Mouse (Mus musculus) kidney, postnatal 4 days (tissue): ENCODE data around the gene H2-DMb1.

Experiments
- DNase-seq, 2 experiments: peaks; one replicate each; pipeline ENCODE4 v3.0.0; 2021; ENCODE audit warnings: mixed read lengths in 2 of 2

The H2-DMb1 gene

DNA sequence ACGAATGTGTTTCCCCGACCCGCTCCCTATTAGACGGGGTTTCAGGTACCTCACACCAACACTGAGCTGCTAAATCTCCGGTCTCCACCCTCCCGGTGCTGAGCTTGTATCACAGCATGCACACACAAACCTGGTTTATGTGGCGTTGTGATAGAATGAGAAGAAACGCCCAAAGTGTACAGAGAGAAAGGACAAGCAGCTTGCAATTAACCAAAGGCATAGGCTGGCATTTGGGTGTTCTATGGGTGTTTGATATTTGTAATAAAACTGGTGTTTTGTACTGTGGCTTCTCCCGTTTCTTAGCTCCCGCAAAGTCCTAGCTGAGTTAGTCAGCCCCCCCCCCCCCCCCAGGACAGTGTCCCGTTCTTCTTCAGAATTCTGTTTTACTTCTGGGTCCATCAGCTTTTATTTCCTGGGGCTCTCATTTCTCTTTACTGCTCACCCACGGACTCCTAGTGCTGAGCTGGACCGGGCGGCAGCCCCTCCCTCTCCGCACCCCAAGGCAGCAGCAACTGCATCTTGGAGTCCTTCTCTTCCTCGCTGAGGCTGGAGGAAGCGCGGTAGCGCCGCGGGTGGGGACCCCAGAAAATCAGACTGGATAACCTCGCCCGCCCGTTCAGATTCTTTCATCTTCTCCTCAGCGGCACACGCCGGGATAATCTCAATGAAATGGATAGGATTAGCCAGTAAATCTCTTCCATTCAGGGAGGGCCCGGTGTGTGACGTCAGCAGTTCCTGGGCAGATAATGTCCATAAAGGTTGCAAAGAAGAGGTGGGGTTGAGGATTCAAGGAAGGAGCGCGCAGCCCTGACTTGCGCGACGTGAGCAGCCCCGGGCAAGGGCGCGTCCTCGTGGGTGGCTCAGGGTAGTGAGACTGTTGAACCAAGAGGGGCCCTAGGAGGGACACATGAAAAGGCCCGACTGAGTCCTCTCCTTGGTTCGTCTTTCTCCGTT is 44.3 kb downstream of the H2-DMb1 start, which contains the start of gene Psmb8:
TSS of gene Psmb8 (plus strand) at position 781 of the 954 bp plus-strand sequence.
- DNase-seq, result peak; percentile 94 to 95

- DNase-seq, result peak; percentile 65 to 74
Measured at GRCm38 (mm10) chr17:34197904-34198520, 45.1 kb downstream of the H2-DMb1 start.

DNA sequence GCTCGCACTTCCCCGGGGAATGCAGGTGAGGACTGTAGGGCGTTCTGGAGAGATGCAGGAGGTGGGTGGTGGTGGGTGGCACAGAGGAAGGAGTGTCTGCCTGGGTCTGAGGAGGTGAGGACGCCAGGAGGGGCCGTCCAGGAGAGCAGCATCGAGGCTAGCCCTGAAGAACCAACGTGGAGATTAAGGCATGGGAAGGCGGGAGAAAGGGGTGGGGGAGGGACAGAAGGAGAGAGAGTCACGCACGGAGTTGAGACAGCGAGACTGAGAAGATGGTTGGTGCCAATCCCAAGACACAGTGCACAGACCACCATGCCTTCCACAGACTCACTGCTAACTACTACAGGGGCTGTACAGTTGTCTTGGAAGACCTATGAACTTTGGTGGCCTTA is 45.6 kb downstream of the H2-DMb1 start:
- DNase-seq, result no peak

DNA sequence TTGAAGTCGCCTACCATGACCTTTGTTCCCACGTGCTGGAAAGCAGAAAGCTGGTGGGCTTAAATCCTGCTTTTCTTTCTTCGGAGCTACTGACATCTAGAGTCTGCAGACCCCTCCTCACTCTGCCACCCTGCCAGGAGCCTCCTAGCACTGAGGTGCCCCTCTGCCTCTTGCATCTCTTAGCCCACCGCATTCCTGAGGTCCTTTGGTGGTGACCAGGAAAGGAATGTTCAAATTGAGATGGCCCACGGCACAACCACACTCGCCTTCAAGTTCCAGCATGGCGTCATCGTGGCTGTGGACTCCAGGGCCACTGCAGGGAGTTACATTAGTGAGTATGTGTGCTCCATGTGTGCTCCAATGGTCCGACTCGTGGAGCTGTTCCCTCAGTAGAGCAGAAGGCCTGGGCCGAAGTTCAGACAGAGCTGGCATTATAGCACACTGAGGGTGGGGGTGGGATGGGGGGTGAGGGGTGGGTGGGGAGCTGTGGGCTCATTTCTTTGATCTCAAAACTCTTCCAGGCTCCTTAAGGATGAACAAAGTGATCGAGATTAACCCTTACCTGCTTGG is 46.3 kb downstream of the H2-DMb1 start:
- no peak for DNase-seq

- no peak for DNase-seq
Measured at GRCm38 (mm10) chr17:34200047-34200446, 47.2 kb downstream of the H2-DMb1 start.

DNA sequence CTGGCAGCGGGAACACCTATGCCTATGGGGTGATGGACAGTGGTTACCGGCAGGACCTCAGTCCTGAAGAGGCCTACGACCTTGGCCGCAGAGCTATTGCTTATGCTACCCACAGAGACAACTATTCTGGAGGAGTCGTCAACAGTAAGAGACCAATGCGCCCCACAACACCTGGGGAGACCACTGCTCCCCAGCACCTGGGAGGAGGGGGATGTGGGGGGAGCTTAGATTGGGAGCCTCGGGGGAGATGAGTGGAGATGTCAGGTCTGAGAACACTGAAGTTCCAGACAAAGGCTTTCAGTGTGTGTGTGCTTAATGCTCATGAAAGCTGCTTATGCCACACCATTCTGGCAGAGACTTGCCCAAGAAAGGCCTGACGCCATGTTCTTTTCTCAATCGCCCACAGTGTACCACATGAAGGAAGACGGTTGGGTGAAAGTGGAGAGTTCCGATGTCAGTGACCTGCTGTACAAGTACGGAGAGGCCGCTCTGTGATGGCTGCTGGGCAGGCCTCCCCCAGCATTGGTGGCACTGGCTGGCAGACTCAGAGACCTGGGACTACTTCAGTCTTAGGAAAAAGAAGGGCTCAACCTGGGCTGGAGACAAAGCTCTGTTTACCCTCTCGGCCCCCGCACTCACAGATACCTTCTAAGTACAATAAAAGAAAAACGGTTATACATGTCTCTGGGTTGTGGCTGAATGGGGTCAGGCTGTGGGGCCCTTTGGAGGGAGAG is 48.1 kb downstream of the H2-DMb1 start:
- no peak for DNase-seq

DNA sequence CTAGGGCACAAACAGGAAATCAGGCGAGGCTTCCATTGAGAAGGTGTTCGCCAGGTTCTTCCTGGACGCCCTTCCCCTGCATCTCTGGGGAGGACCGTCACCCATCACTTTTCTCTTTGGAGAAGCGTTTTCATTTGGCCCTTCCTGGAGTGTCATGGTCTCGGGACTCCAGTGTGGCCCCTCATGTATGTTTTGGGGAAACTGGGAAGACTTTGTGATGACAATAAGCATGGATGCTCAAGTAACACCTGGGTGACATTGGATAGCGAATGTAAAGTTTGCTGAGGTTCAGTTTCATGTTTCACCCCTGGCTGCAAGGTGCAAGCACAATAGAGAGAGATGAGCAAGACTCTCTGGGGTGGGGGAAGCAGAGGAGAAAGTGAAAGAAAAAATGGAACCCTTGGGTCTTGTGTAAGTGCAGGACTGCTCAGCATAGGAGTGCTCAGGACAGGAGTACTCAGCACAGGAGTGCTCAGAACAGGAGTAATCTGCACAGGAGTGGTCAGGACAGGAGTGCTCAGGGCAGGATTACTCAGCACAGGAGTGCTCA is 48.7 kb downstream of the H2-DMb1 start:
- no peak for DNase-seq

DNA sequence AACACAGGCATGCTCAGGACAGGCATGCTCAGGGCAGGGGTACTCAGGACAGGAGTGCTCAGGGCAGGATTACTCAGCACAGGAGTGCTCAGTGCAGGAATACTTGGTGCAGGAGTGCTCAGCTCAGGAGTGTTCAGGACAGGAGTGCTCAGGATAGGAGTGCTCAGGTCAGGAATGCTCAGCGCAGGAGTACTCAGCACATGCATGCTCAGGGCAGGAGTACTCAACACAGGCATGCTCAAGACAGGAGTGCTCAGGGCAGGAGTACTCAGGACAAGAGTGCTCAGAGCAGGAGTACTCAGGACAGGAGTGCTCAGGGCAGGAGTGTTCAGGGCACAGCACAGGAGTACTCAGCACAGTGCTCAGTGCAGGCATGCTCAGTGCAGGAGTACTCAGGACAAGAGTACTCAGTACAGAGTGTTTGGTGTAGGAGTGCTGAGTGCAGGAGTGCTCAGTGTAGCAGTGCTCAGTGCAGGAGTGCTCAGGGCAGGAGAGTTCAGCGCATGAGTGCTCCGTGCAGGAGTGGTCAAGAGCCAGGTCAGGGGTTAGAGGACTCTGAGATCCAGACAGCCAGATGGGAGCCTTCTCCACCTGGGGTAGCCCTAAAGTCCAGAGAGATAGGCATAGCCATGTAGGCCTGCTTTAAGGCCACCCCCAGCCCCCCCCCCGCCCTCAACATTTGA is 50.0 kb downstream of the H2-DMb1 start:
- no peak for DNase-seq

GRCm38 (mm10) chr17:34203444-34203843 is 50.6 kb downstream of the H2-DMb1 start, which contains the start of gene Tap2:
TSS of gene Tap2 (plus strand) at chr17:34203527.
- DNase-seq, result no peak

GRCm38 (mm10) chr17:34204303-34205010 is 51.6 kb downstream of the H2-DMb1 start:
- peak; percentile 94 for DNase-seq

DNA sequence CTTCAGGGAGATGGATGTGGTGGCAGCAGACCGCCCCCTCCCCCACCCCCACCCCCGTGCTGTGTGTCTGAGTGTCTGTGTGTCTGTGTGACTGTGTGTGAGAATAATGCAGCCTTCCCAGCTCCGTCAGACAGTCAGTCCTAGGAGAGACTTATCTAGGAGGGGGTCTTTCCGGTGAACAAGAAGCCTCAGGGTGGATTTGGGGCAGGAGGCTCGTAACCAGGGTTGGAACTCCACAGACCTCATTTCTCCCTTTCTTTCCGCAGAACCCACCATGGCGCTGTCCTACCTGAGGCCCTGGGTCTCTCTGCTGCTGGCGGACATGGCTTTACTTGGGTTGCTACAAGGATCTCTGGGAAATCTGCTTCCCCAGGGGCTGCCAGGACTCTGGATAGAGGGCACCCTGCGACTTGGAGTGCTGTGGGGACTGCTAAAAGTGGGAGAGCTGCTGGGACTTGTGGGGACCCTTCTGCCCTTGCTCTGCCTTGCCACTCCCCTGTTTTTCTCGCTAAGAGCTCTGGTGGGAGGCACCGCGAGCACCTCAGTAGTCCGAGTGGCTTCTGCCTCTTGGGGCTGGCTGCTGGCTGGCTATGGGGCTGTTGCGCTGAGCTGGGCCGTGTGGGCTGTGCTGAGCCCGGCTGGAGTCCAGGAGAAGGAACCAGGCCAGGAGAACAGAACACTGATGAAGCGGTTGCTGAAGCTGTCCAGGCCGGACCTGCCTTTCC is 52.3 kb downstream of the H2-DMb1 start:
- peak in 1 of 2 experiments; percentile 47 for DNase-seq

- DNase-seq, result peak in 1 of 2 experiments; percentile 47
Measured at GRCm38 (mm10) chr17:34205746-34206176, 52.9 kb downstream of the H2-DMb1 start.

- DNase-seq, result no peak
Measured at GRCm38 (mm10) chr17:34206731-34207130, 53.9 kb downstream of the H2-DMb1 start.

DNA sequence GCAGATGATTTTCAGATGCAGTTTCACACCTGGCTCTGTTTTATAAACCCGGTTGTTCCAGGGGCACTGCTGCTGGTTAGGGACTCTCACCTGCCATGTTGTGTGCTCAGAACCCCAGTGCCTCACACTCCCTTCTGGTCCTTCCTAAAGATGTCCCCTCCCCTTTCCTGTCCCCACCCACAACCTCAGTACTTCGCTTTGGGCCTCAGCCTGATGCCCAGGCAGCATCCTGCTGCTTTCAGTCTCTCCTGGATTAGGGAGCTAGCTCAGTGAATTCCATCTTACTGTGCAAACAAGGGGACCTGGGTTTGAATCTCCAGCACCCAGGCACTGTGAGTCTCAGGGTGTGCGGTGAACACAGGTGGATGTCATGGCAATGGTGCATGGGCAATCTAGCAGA is 54.6 kb downstream of the H2-DMb1 start:
- no peak for DNase-seq

DNA sequence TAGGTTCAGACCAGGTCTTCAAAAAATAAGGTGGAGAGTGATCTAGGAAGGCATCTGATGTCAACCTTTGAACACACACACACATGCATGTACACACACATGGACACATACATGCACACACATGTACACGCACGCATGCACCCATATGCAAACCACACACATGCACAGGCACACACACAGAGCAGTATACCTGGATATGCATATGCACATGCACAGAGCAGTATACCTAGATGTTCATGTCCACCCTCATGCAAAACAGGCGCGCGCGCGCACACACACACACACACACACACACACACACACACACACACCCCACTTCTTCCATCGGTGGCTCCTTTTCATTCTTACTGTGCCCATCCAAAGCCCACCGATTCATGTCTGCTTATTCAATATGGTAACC is 55.0 kb downstream of the H2-DMb1 start:
- no peak for DNase-seq

DNA sequence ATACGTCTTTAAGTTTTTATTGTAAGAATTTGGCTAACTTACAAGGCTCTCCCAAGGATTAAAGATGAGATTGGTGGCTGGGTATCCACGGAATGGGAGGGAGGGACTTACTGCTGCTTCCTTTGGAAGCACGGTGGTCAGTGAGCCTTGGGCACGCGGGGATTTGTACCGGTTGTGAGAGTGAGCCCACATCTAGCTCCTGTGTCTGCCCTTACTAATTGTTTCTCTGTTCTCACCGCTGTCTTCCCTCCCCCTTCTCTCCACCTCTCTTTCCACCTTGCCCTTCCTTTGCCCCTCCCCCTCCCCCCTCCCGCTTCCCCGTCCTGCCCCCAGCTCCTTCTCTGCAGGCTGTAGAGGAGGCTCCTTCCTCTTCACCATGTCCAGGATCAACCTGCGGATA is 55.5 kb downstream of the H2-DMb1 start:
- no peak for DNase-seq

GRCm38 (mm10) chr17:34209680-34210079 is 56.8 kb downstream of the H2-DMb1 start:
- no peak for DNase-seq
